In genomic region chr2:142902905-142903895, GRCm38 (mm10) we compare ENCODE assay signal across 8 mouse cellular contexts. TPM values are rescaled to one million over a fixed set of nuclear protein-coding genes. Genes with fewer than 3 reads are reported as not detected.
DNase-seq lines count a peak whose midpoint lies in the region; ATAC-seq and TF ChIP-seq lines count a peak whose summit lies in the region.

No protein-coding gene starts in this region.

- no peaks in the 10 kb centered on the region for H3K9me3 ChIP-seq in G1E (replicated peaks)
- no peaks in the 10 kb centered on the region for H3K9me3 ChIP-seq in forebrain, postnatal 0 days (ENCODE audit: low read length)
- no peaks in the 10 kb centered on the region for H3K9me3 ChIP-seq in lung, embryonic 15.5 days

- H3K4me1 ChIP-seq in G1E (ENCODE audit: insufficient read depth, low read depth, low read length), result peaks cover 24% of the 10 kb centered on the region
- no peaks in the 10 kb centered on the region; the same call in 1 of the 2 replicates for H3K4me1 ChIP-seq in cerebellum, adult 2 months (ENCODE audit: control insufficient read depth, insufficient read depth, low read length)
- 0 out of 2 replicates have a peak, but pooled peaks cover 7% of the 10 kb centered on the region for H3K4me1 ChIP-seq in forebrain, postnatal 0 days (ENCODE audit: insufficient read depth)
- H3K4me1 ChIP-seq in lung, embryonic 15.5 days, result 0 out of 2 replicates have a peak, but pooled peaks cover 15% of the 10 kb centered on the region

- H3K27ac ChIP-seq in cerebellum, adult 2 months (ENCODE audit: insufficient read depth, low read length), result peak overlapping the region; percentile 29; the same call in 1 of the 2 replicates
- peak overlapping the region; percentile 55 for H3K27ac ChIP-seq in forebrain, postnatal 0 days (ENCODE audit: low read depth, low read length)
- H3K27ac ChIP-seq in lung, embryonic 15.5 days, result peak overlapping the region; percentile 76

- ATAC-seq in G1E (ENCODE audit: extremely low read depth, insufficient number of reproducible peaks, low FRiP score, poor library complexity, severe bottlenecking), result peak; percentile 83
- ATAC-seq in forebrain, postnatal 0 days, result peak; percentile 97
- ATAC-seq in lung, embryonic 15.5 days (ENCODE audit: borderline replicate concordance, extremely low read depth, low FRiP score, low TSS enrichment), result peak; percentile 96

- H3K36me3 ChIP-seq in G1E (replicated peaks), result no peaks in the 10 kb centered on the region
- H3K36me3 ChIP-seq in forebrain, postnatal 0 days (ENCODE audit: insufficient read depth), result no peaks in the 10 kb centered on the region
- no peaks in the 10 kb centered on the region for H3K36me3 ChIP-seq in lung, embryonic 15.5 days

- 0 out of 2 replicates have a peak, but pooled peaks cover 3% of the 10 kb centered on the region for H3K27me3 ChIP-seq in G1E (ENCODE audit: insufficient read depth, low read length)
- H3K27me3 ChIP-seq in cerebellum, adult 2 months (ENCODE audit: control insufficient read depth, insufficient read depth, low read length), result no peaks in the 10 kb centered on the region
- H3K27me3 ChIP-seq in forebrain, postnatal 0 days (ENCODE audit: insufficient read depth, low read length), result no peaks in the 10 kb centered on the region
- H3K27me3 ChIP-seq in lung, embryonic 15.5 days, result no peaks in the 10 kb centered on the region

- no peak for TF ChIP-seq CTCF in G1E (IDR thresholded peaks at IDR 0.05; ENCODE audit: low read depth, low read length)
- no peak for TF ChIP-seq CTCF in cerebellum, adult 2 months (IDR thresholded peaks at IDR 0.05; ENCODE audit: borderline replicate concordance, insufficient read depth, low read depth, low read length)
- no peak for TF ChIP-seq CTCF in forebrain, postnatal 0 days (IDR thresholded peaks at IDR 0.05; ENCODE audit: low read depth)

- peak overlapping the region; percentile 68 for H3K4me3 ChIP-seq in G1E (ENCODE audit: low read depth, low read length)
- H3K4me3 ChIP-seq in cerebellum, adult 2 months (replicated peaks; ENCODE audit: insufficient read depth, low read depth, low read length), result peak overlapping the region; percentile 59
- H3K4me3 ChIP-seq in forebrain, postnatal 0 days (ENCODE audit: low read depth, low read length), result peak overlapping the region; percentile 47
- peak overlapping the region; percentile 46 for H3K4me3 ChIP-seq in lung, embryonic 15.5 days

- peak overlapping the region; percentile 69 for H3K4me2 ChIP-seq in forebrain, postnatal 0 days (ENCODE audit: low read depth)
- peak overlapping the region; percentile 76 for H3K4me2 ChIP-seq in lung, embryonic 15.5 days

- 3% methylated on average over 34 of the region's 34 CpGs for WGBS in cerebellum, adult 2 months
- WGBS in forebrain, postnatal 0 days, result 7% methylated on average over 34 of the region's 34 CpGs
- 4% methylated on average over 34 of the region's 34 CpGs for WGBS in lung, embryonic 15.5 days

- H3K9ac ChIP-seq in forebrain, postnatal 0 days, result peak overlapping the region; percentile 49
- H3K9ac ChIP-seq in lung, embryonic 15.5 days, result peak overlapping the region; percentile 45

- 0 out of 2 replicates have a peak, but pooled peaks have one; percentile 37 for TF ChIP-seq POLR2A in cerebellum, adult 2 months (IDR thresholded peaks at IDR 0.05; ENCODE audit: borderline replicate concordance, insufficient read depth, low read length)

- peak; percentile 94 for DNase-seq in G1E (ENCODE audit: low spot score)
- DNase-seq in cerebellum, adult 2 months, result peak; percentile 95
- DNase-seq in forebrain, postnatal 0 days, result peak; percentile 93
- DNase-seq in heart, postnatal 4 days, result peak; percentile 96
- DNase-seq in layer of hippocampus, adult 8-10 months (ENCODE audit: low spot score in 2 of 2), result peak; percentile 90 to 93
- DNase-seq in ovary, adult 18-20 months (ENCODE audit: low spot score), result peak; percentile 94
- peak; percentile 97 for DNase-seq in thymus, postnatal 0 days (ENCODE audit: low spot score)

RNA-seq across cellular contexts. Expression of gene Kif16b, which starts 1.9 kb away (rescaled TPM):
- 16.9 and 17.6 TPM in 2 replicates for total RNA-seq in G1E (2014; fragmentation: Nextera tagmentation)
- 15.6 and 17.2 TPM in 2 replicates for total RNA-seq in G1E (2017)
- 3.5 and 3.9 TPM in 2 replicates for polyA plus RNA-seq in G1E (2012)
- polyA plus RNA-seq in cerebellum, adult 2 months (2012; rRNA removed), result 7.5 and 8.0 TPM in 2 replicates
- total RNA-seq in forebrain, postnatal 0 days (2014; rRNA removed), result 7.2 and 9.9 TPM in 2 replicates
- polyA plus RNA-seq in forebrain, postnatal 0 days (2015; fragmentation: Nextera tagmentation; extraction: Ambion mirVana), result 1.3 and 2.7 TPM in 2 replicates
- total RNA-seq in heart, postnatal 4 days (2021), result 10 to 100 TPM; 24.9 to 27.0 TPM
- total RNA-seq in layer of hippocampus, adult 8-10 months (2022), result 10 to 100 TPM; 11.7 to 14.2 (median 13.6) TPM
- polyA plus RNA-seq in lung, embryonic 15.5 days (2015; fragmentation: Nextera tagmentation; extraction: Ambion mirVana), result 9.3 and 10.3 TPM in 2 replicates
- polyA plus RNA-seq in thymus, postnatal 0 days (2015; fragmentation: Nextera tagmentation; extraction: Ambion mirVana), result 7.3 and 7.9 TPM in 2 replicates

Comparison
In these comparisons a context has a peak if more than half of its experiments do, and no peak if none do; other contexts are left out.
1. Peak in every context shown above with its lines: DNase-seq, ATAC-seq, H3K4me3 ChIP-seq and H3K27ac ChIP-seq.